Mouse (Mus musculus) CH12.LX (cell line): ENCODE results near the gene Scgb3a1. TPM values are rescaled to one million over a fixed set of nuclear protein-coding genes. Genes with fewer than 3 reads are reported as not detected.

Source experiments
- DNase-seq: peaks from one replicate; pipeline ENCODE4 v3.0.0-alpha.2; 2013; ENCODE audit errors: extremely low read depth
- H3K27ac ChIP-seq: 2 replicates; pipeline ENCODE4 v1.5.1; 2012; ENCODE audit warnings: low read depth, mild to moderate bottlenecking, control low read depth, moderate library complexity; ENCODE audit not compliant: insufficient read depth
- H3K27me3 ChIP-seq: replicated peaks from 2 replicates; pipeline ENCODE3; 2012; ENCODE audit warnings: inconsistent platforms
- H3K36me3 ChIP-seq, 2 experiments: replicated peaks in 1 of 2; 2 replicates each; pipeline versions ENCODE3 to v1.6.1; 2012; ENCODE audit warnings: inconsistent platforms in 1 of 2, low read length in 1 of 2, mild to moderate bottlenecking in 1 of 2, mixed read lengths in 1 of 2, moderate library complexity in 1 of 2; ENCODE audit not compliant: control insufficient read depth in 1 of 2, insufficient read depth in 1 of 2
- H3K4me1 ChIP-seq, 2 experiments: 2 replicates each; pipeline ENCODE4 v1.6.1; 2012; ENCODE audit warnings: inconsistent platforms in 1 of 2, moderate library complexity in 1 of 2; ENCODE audit not compliant: insufficient read depth in 2 of 2, control insufficient read depth in 1 of 2
- H3K4me2 ChIP-seq: 2 replicates; pipeline ENCODE4 v1.6.1; 2012; ENCODE audit warnings: low read depth, mild to moderate bottlenecking, control low read depth; ENCODE audit not compliant: poor library complexity, insufficient read depth, severe bottlenecking
- H3K4me3 ChIP-seq, 3 experiments: fragments of 150-350 bp in 1 of 3; sonication (generic) in 1 of 3; replicated peaks in 1 of 3; 2 replicates each; pipeline versions ENCODE3 to v1.5.1; 2011 to 2012; ENCODE audit warnings: low read depth in 2 of 3, low read length in 2 of 3, mild to moderate bottlenecking in 2 of 3, moderate library complexity in 2 of 3, control low read depth in 1 of 3, improper control_type of control experiment in 1 of 3, inconsistent platforms in 1 of 3, mixed read lengths in 1 of 3; ENCODE audit not compliant: poor library complexity in 1 of 3
- H3K79me2 ChIP-seq: replicated peaks from 2 replicates; pipeline ENCODE4 v1.6.1; 2012; ENCODE audit warnings: mild to moderate bottlenecking, moderate library complexity; ENCODE audit not compliant: control insufficient read depth, poor library complexity, insufficient read depth, severe bottlenecking; ENCODE audit errors: extremely low read depth
- H3K9ac ChIP-seq: 2 replicates; pipeline ENCODE4 v1.6.1; 2012; ENCODE audit warnings: low read depth, mild to moderate bottlenecking, control low read depth, moderate library complexity; ENCODE audit not compliant: insufficient read depth
- H3K9me3 ChIP-seq: replicated peaks from 2 replicates; pipeline ENCODE3; 2012; ENCODE audit warnings: low read length, inconsistent platforms, mixed read lengths
- CHD1 ChIP-seq: IDR thresholded peaks from 2 replicates; pipeline ENCODE4 v1.6.1; 2012; ENCODE audit warnings: low read depth, low read length, improper control_type of control experiment, inconsistent platforms
- CTCF ChIP-seq, 2 experiments: IDR thresholded peaks in 1 of 2; conservative IDR thresholded peaks in 1 of 2; 2 replicates each; pipeline ENCODE4 v1.5.1; 2011 to 2012; ENCODE audit warnings: low read depth in 2 of 2, low read length in 2 of 2, improper control_type of control experiment in 1 of 2, inconsistent platforms in 1 of 2, mild to moderate bottlenecking in 1 of 2, moderate library complexity in 1 of 2
- ELF1 ChIP-seq: IDR thresholded peaks from 2 replicates; pipeline ENCODE4 v1.6.1; 2014; ENCODE audit warnings: low read depth, mild to moderate bottlenecking, inconsistent platforms, low read length, improper control_type of control experiment
- ETS1 ChIP-seq: conservative IDR thresholded peaks from 2 replicates; pipeline ENCODE4 v1.6.1; 2012; ENCODE audit warnings: low read depth, mild to moderate bottlenecking, inconsistent platforms, low read length, improper control_type of control experiment, moderate library complexity
- GABPA ChIP-seq: IDR thresholded peaks from 2 replicates; pipeline ENCODE4 v1.6.1; 2012; ENCODE audit warnings: low read depth, low read length, improper control_type of control experiment, inconsistent platforms; ENCODE audit not compliant: insufficient replicate concordance
- IRF4 ChIP-seq: IDR thresholded peaks from 2 replicates; pipeline ENCODE4 v1.6.1; 2014; ENCODE audit warnings: low read depth, mild to moderate bottlenecking, inconsistent platforms, low read length, improper control_type of control experiment
- JUN ChIP-seq: IDR thresholded peaks from 2 replicates; pipeline ENCODE4 v1.6.1; 2011; ENCODE audit warnings: low read depth, mild to moderate bottlenecking, low read length, improper control_type of control experiment, moderate library complexity; ENCODE audit not compliant: insufficient read depth
- KAT2A ChIP-seq: IDR thresholded peaks from 2 replicates; pipeline ENCODE4 v1.6.1; 2012; ENCODE audit warnings: low read length, improper control_type of control experiment, inconsistent platforms; ENCODE audit not compliant: insufficient replicate concordance
- MAFK ChIP-seq: IDR thresholded peaks from 2 replicates; pipeline ENCODE4 v1.6.1; 2011; ENCODE audit warnings: low read length, improper control_type of control experiment; ENCODE audit not compliant: insufficient replicate concordance
- MAZ ChIP-seq: IDR thresholded peaks from 2 replicates; pipeline ENCODE4 v1.6.1; 2012; ENCODE audit warnings: low read depth, mild to moderate bottlenecking, inconsistent platforms, low read length, improper control_type of control experiment, moderate library complexity
- MXI1 ChIP-seq: IDR thresholded peaks from 2 replicates; pipeline ENCODE4 v1.6.1; 2011; ENCODE audit warnings: mild to moderate bottlenecking, low read depth, low read length, improper control_type of control experiment
- MYC ChIP-seq: IDR thresholded peaks from 2 replicates; pipeline ENCODE4 v1.6.1; 2011; ENCODE audit warnings: low read depth, mild to moderate bottlenecking, improper control_type of control experiment, low read length
- NELFE ChIP-seq: IDR thresholded peaks from 2 replicates; pipeline ENCODE4 v1.6.1; 2011; ENCODE audit warnings: low read depth, low read length, improper control_type of control experiment
- PAX5 ChIP-seq: IDR thresholded peaks from 2 replicates; pipeline ENCODE4 v1.6.1; 2012; ENCODE audit warnings: low read length, inconsistent platforms, mixed read lengths
- POLR2A ChIP-seq: IDR thresholded peaks from 2 replicates; pipeline ENCODE4 v1.6.1; 2011; ENCODE audit warnings: low read depth, mild to moderate bottlenecking, improper control_type of control experiment, low read length
- POLR2AphosphoS2 ChIP-seq: IDR thresholded peaks from 2 replicates; pipeline ENCODE4 v1.6.1; 2011; ENCODE audit warnings: low read depth, low read length, improper control_type of control experiment
- RAD21 ChIP-seq: IDR thresholded peaks from 2 replicates; pipeline ENCODE4 v1.6.1; 2011; ENCODE audit warnings: low read depth, mild to moderate bottlenecking, low read length, improper control_type of control experiment, moderate library complexity
- RCOR1 ChIP-seq: conservative IDR thresholded peaks from 2 replicates; pipeline ENCODE4 v1.6.1; 2012; ENCODE audit warnings: low read depth, mild to moderate bottlenecking, inconsistent platforms, low read length, improper control_type of control experiment
- TCF12 ChIP-seq: IDR thresholded peaks from 2 replicates; pipeline ENCODE4 v1.6.1; 2014; ENCODE audit warnings: low read depth, mild to moderate bottlenecking, inconsistent platforms, low read length, improper control_type of control experiment
- USF1 ChIP-seq: IDR thresholded peaks from 2 replicates; pipeline ENCODE4 v1.6.1; 2014; ENCODE audit warnings: low read depth, mild to moderate bottlenecking, inconsistent platforms, low read length, improper control_type of control experiment
- ZC3H11A ChIP-seq: IDR thresholded peaks from 2 replicates; pipeline ENCODE4 v1.6.1; 2012; ENCODE audit warnings: low read depth, mild to moderate bottlenecking, inconsistent platforms, low read length, improper control_type of control experiment
- ZKSCAN1 ChIP-seq: IDR thresholded peaks from 2 replicates; pipeline ENCODE4 v1.6.1; 2012; ENCODE audit warnings: low read depth, inconsistent platforms, low read length, improper control_type of control experiment, borderline replicate concordance
- ZMIZ1 ChIP-seq: IDR thresholded peaks from 2 replicates; pipeline ENCODE4 v1.6.1; 2012; ENCODE audit warnings: low read depth, mild to moderate bottlenecking, inconsistent platforms, low read length, improper control_type of control experiment
- ZNF384 ChIP-seq: IDR thresholded peaks from 2 replicates; pipeline ENCODE4 v1.6.1; 2012; ENCODE audit warnings: low read depth, low read length, improper control_type of control experiment, inconsistent platforms
- dilution Hi-C: fragments of 300-500 bp; cut with MboI; formaldehyde crosslinking; loops from 2 replicates; pipeline ENCODE4 v1.14.3; 2020; ENCODE audit warnings: low sequenced_read_pairs; ENCODE audit not compliant: extremely low pct_unique_long_range_greater_than_20kb, extremely low pct_ligation_motif_present
- in situ Hi-C: fragments of 300-500 bp; cut with MboI; formaldehyde crosslinking; loops from 3 replicates; pipeline ENCODE4 v1.14.3; 2019; ENCODE audit warnings: low sequenced_read_pairs, low pct_ligation_motif_present, low pct_unique_long_range_greater_than_20kb, mixed read lengths
- polyA plus RNA-seq: library from polyadenylated mRNA; unstranded; fragments of >175 nt; gene quantifications from 2 replicates; pipeline ENCODE4 v1.2.1, GENCODE M21; 2012; ENCODE audit warnings: low read depth; ENCODE audit not compliant: insufficient read length
- total RNA-seq, 2 experiments: library from RNA; depleted of rRNA; stranded (reverse); fragments of 300-350 nt in 1 of 2; fragments of >200 nt in 1 of 2; gene quantifications; 2 replicates each; pipeline ENCODE4 v1.2.3; 2012 to 2014

Scgb3a1 gene
- total and polyA plus RNA-seq, 3 experiments, result not detected

GRCm38 (mm10) chr11:49650113-49650993, 13.1 kb upstream of the Scgb3a1 start (continued):
- no peak for TF ChIP-seq PAX5
- TF ChIP-seq, all 38 proteins: peak for 3

GRCm38 (mm10) chr11:49650994-49651761, 12.2 kb upstream of the Scgb3a1 start:
- dilution Hi-C loops, result no loop called here
- H3K4me1 ChIP-seq, result peaks cover 4 to 14% of the 10 kb centered on the region in 2 experiments; a peak in 3 of 4 replicates
- no peak for DNase-seq
- no peak for TF ChIP-seq TCF12
- no peak for TF ChIP-seq CHD1
- TF ChIP-seq GABPA, result no peak
- TF ChIP-seq ZNF384, result no peak
- no peak for TF ChIP-seq NELFE
- no peak for TF ChIP-seq MXI1
- TF ChIP-seq KAT2A, result no peak
- TF ChIP-seq MAZ, result no peak
- no peak for TF ChIP-seq CTCF (conservative IDR thresholded peaks at IDR 0.05 in 1 of 2, IDR thresholded peaks at IDR 0.05 in 1 of 2; ENCODE audit: low read depth in 2 of 2, low read length in 2 of 2)
- TF ChIP-seq, all 38 proteins: peak for 0
- Histone ChIP-seq H3K36me3 (no peaks in the 10 kb centered on the region), H3K4me3 (no peak overlapping the region), H3K9ac (no peak overlapping the region), H3K9me3 (peaks cover 7% of the 10 kb centered on the region), H3K27ac (no peak overlapping the region), H3K4me2 (no peak overlapping the region), H3K79me2 (no peaks in the 10 kb centered on the region), H3K27me3 (peaks cover 5% of the 10 kb centered on the region)
- in situ Hi-C loops, result loop anchor here (10.0 kb wide), 1 partner anchor 214 kb away; no protein-coding TSS in a partner anchor

- TF ChIP-seq KAT2A (no peak), ZC3H11A (no peak), MAZ (no peak), RCOR1 (no peak), ELF1 (no peak), GABPA (no peak), RAD21 (no peak), NELFE (no peak), ZKSCAN1 (no peak), ZMIZ1 (no peak), MYC (no peak), POLR2A (no peak), ETS1 (no peak), MAFK (no peak), IRF4 (no peak), JUN (no peak), USF1 (no peak), POLR2AphosphoS2 (no peak), CTCF (conservative IDR thresholded peaks at IDR 0.05 in 1 of 2, IDR thresholded peaks at IDR 0.05 in 1 of 2; ENCODE audit: low read depth in 2 of 2, low read length in 2 of 2) (no peak)
- Histone ChIP-seq H3K36me3 (no peaks in the 10 kb centered on the region), H3K27ac (no peak overlapping the region), H3K79me2 (no peaks in the 10 kb centered on the region), H3K4me1 (peaks cover 4 to 14% of the 10 kb centered on the region in 2 experiments; a peak in 3 of 4 replicates), H3K9ac (no peak overlapping the region), H3K4me2 (no peak overlapping the region), H3K9me3 (peaks cover 7% of the 10 kb centered on the region), H3K27me3 (peaks cover 2% of the 10 kb centered on the region), H3K4me3 (no peak overlapping the region)
- DNase-seq, result no peak
- dilution Hi-C loops, result no loop called here
- in situ Hi-C loops, result loop anchor here (10.0 kb wide), 1 partner anchor 213 kb away; no protein-coding TSS in a partner anchor
Observed at GRCm38 (mm10) chr11:49651762-49652322, 11.6 kb upstream of the Scgb3a1 start.
